Mouse (Mus musculus) embryo, embryonic 10 days (tissue): ENCODE results near the gene Klc1.

Source experiments
- DNase-seq: peaks from one replicate; pipeline ENCODE4 v3.0.0-alpha.2; 2015; ENCODE audit warnings: low spot score

Klc1 gene

DNA sequence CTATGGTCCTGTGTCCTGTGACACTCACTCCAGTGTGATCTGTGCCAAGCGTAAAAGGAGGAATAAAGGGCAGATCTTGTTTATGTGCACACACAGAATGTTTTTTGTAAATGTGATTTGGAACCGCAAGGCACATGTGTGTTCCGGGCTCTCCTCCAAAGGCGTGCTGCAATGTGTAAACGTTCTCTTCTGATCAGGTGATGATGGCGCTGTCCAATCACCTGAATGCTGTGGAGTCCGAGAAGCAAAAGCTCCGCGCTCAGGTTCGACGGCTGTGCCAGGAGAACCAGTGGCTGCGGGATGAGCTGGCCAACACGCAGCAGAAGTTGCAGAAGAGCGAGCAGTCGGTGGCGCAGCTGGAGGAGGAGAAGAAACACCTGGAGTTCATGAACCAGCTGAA lies 15.5 kb downstream of the Klc1 start:
- no peak for DNase-seq

- DNase-seq: no peak
Measured at GRCm38 (mm10) chr12:111774845-111775244, 16.2 kb downstream of the Klc1 start.

- no peak for DNase-seq
Measured at GRCm38 (mm10) chr12:111777919-111778318, 19.3 kb downstream of the Klc1 start.

DNA sequence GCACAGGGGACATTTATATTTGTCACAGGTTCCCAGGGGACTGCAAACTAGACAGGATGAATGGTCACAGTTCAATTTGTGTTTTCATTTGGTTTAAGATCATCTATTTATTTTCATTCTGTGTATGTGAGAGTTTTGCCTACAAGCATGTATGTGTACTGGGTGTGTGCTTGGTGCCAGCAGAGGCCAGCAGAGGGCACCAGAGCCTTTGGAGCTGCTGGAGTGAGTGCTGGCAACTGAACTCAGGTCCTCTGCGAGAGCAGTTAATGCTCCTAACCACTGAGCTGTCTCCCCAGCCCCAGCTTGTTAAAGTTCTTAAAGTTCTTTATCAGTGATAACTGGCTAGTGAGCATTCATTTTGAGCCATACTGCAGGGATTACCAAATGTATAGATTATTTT lies 20.9 kb downstream of the Klc1 start:
- no peak for DNase-seq

DNA sequence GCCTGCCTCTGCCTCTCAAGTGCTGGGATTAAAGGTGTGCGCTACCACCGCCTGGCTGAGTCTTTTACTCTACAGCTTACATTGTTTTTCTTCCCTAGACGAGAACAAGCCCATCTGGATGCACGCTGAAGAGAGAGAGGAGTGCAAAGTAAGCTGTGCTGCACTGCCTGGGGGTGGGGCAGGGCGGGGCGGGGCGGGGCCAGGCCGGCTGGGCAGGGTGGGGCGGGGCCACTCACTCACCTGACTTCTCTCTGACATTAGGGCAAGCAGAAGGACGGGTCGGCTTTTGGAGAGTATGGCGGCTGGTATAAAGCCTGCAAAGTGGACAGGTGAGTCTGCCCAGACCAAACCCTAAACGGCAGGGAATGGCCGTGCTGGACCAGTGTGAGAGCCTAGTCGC lies 26.5 kb downstream of the Klc1 start:
- no peak for DNase-seq

- DNase-seq: no peak
Measured at GRCm38 (mm10) chr12:111787015-111787414, 28.4 kb downstream of the Klc1 start.

DNA sequence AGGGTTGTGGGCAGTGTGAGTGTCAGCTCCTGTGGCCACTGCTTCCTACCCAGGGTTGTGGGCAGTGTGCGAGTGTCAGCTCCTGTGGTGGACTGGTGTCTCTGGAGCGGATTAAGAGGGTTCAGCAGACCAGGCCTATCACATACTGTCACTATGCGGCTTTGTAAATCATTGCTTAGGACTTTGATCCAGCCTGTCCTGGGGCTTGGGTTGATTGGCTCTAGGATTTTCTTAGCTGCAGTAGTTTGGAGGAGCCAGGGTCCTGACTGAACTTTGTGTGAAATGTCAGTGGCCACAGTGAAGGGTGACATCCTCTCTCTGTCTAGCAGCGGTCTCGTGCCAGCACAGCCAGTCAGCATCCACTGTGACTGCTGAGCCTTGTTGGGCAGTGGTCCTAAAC lies 31.4 kb downstream of the Klc1 start:
- DNase-seq: no peak

GRCm38 (mm10) chr12:111790631-111791030 lies 32.0 kb downstream of the Klc1 start:
- DNase-seq: no peak

DNA sequence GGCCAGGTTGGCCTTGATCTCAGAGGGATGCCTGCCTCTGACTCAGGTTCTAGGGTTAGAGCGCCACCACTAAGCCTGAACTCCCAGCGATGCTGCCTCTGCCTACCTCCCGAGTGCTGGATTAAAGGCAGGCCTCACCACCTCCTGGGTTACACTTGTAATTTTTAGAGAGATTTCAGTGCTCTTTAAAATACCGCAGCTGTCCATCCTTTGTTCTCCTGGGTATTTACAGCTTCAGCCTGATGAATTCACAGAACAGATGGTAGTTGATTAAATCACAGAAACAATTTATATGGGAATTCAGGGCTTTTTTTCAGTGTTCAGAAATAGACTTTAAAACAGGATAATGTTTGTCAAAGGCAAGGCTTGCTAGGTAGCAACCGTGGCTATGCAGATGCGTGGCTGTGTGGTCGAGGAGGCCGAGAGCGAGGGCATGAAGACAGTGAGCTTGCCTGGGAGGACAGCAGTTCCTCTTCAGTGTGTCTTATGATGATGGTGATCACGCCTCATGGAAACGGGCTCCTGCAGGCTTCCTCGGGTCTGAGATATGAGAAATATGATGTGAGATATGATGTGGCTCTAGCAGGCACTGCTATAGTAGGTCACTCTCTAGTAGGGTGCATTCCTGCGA lies 32.9 kb downstream of the Klc1 start:
- DNase-seq: no peak

- no peak for DNase-seq
Measured at GRCm38 (mm10) chr12:111794102-111794501, 35.5 kb downstream of the Klc1 start.

- DNase-seq: no peak
Measured at GRCm38 (mm10) chr12:111794526-111795179, 36.0 kb downstream of the Klc1 start.

DNA sequence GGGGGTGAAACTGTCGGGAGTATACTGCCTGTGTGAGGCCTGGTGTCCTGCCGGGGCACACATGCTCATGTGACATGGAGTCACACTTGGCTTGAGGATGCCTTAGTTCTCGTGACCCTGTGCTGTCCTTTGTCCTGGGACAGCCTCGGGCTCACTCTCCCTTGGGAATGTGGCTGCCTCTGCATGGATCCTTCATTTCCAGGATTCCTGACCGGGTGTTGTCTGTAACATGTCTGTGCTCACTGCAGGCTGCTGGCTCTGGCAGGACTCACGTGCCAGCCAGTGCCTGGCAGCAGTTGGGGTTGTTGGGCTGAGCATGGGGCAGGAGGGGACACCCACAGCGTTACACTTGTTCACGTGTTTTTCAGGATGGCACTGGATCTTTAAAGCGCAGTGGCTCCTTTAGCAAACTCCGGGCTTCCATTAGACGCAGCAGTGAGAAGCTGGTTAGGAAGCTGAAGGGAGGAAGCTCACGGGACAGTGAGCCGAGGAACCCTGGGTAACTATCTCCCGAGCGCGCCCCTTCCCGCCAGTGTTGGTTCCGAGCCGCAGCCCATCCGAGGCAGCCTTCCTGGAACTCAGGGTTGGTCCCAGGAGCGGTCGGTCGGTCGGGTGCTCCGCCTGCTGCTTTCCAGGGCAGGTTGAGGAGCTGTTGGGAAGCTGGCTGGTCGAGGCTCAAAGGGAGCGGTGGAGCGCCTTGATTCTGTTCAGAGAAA lies 36.7 kb downstream of the Klc1 start:
- no peak for DNase-seq

- no peak for DNase-seq
Measured at GRCm38 (mm10) chr12:111797251-111797650, 38.6 kb downstream of the Klc1 start.

- DNase-seq: no peak
Measured at GRCm38 (mm10) chr12:111798493-111798892, 39.8 kb downstream of the Klc1 start.

- DNase-seq: no peak
Measured at GRCm38 (mm10) chr12:111800459-111801183, 42.0 kb downstream of the Klc1 start.

GRCm38 (mm10) chr12:111803538-111803937 lies 44.9 kb downstream of the Klc1 start:
- DNase-seq: no peak

DNA sequence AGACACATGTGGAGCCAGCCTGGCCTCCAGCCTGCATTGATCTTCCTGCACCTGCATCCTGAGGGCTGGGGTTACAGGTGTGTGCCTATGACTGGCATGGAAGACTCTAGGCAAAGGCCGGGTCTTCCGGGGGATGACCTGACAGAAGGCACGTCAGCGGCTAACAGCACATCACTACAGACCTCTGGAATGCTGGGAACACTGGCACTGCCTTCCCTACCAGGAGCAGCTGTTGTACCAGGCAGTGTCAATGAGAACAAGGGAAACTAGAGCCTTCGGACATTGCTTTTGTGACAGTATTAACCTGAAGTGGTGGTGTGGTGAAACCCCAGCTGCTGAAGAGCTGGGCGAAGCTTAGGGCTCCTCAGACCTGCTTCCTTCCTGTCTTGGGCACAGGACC lies 50.1 kb downstream of the Klc1 start:
- DNase-seq: no peak

- peak; percentile 74 for DNase-seq
Measured at GRCm38 (mm10) chr12:111809762-111810161, 51.1 kb downstream of the Klc1 start.

DNA sequence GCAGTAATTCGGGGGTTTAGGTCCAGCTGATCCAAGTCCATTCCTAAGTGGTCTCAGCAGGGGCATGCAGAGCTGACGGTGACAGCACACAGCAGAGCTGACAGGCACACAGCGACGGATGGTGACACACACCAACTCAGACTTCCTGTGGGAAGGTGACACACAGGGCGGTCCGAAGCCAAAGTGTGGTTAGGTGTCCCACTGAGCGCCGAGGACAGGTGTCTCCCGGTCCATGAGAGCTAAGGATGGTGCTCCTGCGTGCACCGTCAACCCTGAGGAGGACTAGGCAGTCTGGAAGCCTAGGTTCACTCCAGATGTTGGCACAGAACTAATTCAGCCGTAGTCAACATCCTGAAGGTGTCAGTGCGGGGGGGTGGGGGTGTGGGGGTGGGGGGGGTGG lies 53.4 kb downstream of the Klc1 start:
- no peak for DNase-seq

- no peak for DNase-seq
Measured at GRCm38 (mm10) chr12:111812611-111813010, 54.0 kb downstream of the Klc1 start.

DNA sequence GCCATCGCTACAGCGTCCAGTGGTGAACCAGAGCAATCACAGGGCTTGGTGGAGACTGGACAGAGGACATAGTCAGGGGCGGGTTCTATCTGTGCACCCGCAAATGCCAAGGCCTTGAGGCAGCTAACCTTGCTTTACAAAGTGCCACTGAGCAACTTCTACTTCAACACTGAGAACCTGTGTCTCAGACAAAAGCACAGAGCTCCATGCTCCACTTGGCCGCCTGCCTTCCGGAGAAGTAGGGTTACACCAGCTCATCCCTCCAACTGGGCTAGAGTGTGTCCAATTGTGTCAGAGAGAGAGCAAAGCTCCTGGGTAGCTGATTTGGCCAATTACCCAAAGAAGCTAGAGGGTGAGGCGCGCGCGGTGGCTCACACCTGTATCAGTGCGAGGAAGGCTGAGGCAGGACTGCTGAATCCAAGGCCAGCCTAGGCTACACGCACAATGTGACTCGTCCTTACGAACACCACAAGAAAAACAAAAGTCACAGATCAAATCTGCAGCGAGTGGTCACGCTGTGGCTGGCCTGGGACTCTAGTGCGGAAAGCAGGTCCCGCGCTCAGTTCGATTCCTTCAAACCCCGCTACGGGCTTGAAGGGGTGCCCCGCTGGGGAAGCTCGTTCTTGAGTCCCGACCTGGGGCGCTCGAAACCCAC lies 54.6 kb downstream of the Klc1 start:
- peak; percentile 46 for DNase-seq
